Mouse (Mus musculus) embryonic facial prominence, embryonic 11.5 days (tissue): ENCODE measurements around the gene Kifap3. TPM values are rescaled to one million over a fixed set of nuclear protein-coding genes. Genes with fewer than 3 reads are reported as not detected.
"Not testable (repeated sequence)": the region's sequence is repeated elsewhere in the genome, so short reads cannot be mapped to it uniquely, and the experiment has no call there.

Experiments used
- ATAC-seq: fragments of 200-750 bp; cut with Nextera tagmentation; replicated peaks from 2 replicates; pipeline ENCODE4 v1.8.0; 2017; ENCODE audit warnings: low read depth; ENCODE audit not compliant: insufficient number of reproducible peaks, low FRiP score, low TSS enrichment
- DNase-seq: peaks from one replicate; pipeline ENCODE4 v3.0.0-alpha.2; 2015; ENCODE audit warnings: low spot score
- H3K27ac ChIP-seq: fragments of 300-500 bp; sonication (generic); replicated peaks from 2 replicates; pipeline ENCODE4 v1.5.1; 2014; ENCODE audit warnings: mild to moderate bottlenecking, low read depth, low read length, control low read depth
- H3K27me3 ChIP-seq: fragments of 300-500 bp; sonication (generic); 2 replicates; pipeline ENCODE4 v1.6.1; 2014; ENCODE audit warnings: mild to moderate bottlenecking, low read length, moderate library complexity, mixed read lengths; ENCODE audit not compliant: control insufficient read depth, insufficient read depth
- H3K36me3 ChIP-seq: fragments of 300-500 bp; sonication (generic); replicated peaks from 2 replicates; pipeline ENCODE4 v1.6.1; 2014; ENCODE audit warnings: low read depth, mild to moderate bottlenecking, low read length, moderate library complexity, mixed read lengths; ENCODE audit not compliant: control insufficient read depth, insufficient read depth
- H3K4me1 ChIP-seq: fragments of 300-500 bp; sonication (generic); 2 replicates; pipeline ENCODE4 v1.6.1; 2014; ENCODE audit warnings: low read length, mixed read lengths; ENCODE audit not compliant: control insufficient read depth, insufficient read depth
- H3K4me2 ChIP-seq: fragments of 300-500 bp; sonication (generic); 2 replicates; pipeline ENCODE4 v1.6.1; 2014; ENCODE audit warnings: low read depth, mild to moderate bottlenecking, control low read depth, low read length, moderate library complexity
- H3K4me3 ChIP-seq: fragments of 300-500 bp; sonication (generic); 2 replicates; pipeline ENCODE4 v1.5.1; 2014; ENCODE audit warnings: low read depth, low read length, control low read depth
- H3K9ac ChIP-seq: fragments of 300-500 bp; sonication (generic); replicated peaks from 2 replicates; pipeline ENCODE4 v1.6.1; 2014; ENCODE audit warnings: mild to moderate bottlenecking, control low read depth, low read length
- H3K9me3 ChIP-seq: fragments of 300-500 bp; sonication (generic); replicated peaks from 2 replicates; pipeline ENCODE4 v1.6.1; 2016; ENCODE audit warnings: mild to moderate bottlenecking, low read length, inconsistent platforms, mixed read lengths; ENCODE audit not compliant: control insufficient read depth
- WGBS: fragments of 180-500 bp; shearing (Covaris S2); extraction: QIAGEN DNeasy Blood & Tissue Kit; methylation state at CpG from one replicate; pipeline ENCODE4 v1.1.7; 2014; 5-methylcytosine and 5-hydroxymethylcytosine counted together
- polyA plus RNA-seq: library from polyadenylated mRNA; unstranded; fragments of >200 nt; fragmentation: Nextera tagmentation; extraction: Ambion mirVana; gene quantifications from 2 replicates; pipeline ENCODE4 v1.2.1, GENCODE M21; 2014

Kifap3 gene
- polyA plus RNA-seq: 70.7 and 79.4 TPM in 2 replicates

DNA sequence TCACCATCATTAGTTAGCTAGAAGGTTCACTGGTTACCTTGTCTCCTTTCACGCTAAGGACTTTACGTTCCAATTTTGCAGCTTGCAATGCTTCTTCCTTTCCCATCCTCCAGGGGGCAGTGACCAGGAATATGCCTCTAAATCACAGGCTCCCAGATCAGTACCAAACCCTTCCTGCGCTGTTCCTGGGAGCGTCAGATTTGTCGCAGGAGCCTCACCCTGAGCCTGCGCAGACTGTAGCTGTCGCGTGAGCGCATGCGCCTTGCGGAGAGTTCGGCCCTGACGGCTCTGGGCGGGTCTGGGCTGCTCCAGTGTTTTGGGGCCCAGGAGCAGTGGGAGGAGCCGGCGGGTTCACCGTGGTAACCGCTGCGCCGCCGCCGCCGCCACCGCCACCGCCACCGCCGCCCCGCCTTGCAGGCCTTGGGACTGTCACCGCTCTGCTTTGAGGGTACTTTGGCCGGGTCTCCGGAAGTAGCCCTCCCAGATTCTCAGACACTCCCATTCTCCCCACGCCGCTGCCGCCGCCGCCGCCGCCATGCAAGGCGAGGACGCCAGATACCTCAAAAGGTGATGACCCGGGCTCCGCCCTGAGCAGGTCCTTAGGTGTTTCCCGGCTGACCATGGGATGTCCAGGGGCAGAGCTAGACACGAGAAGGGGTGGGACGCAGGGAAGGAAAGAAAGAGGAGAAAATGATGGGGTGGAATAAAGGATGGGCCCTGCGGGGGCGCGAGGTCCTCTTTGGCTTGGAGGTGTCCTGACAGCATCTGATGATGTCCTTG, at the start of gene Kifap3:
Kifap3 (plus strand) TSS at position 248 of the 780 bp plus-strand sequence.
- under 1% methylated on average over 45 of the region's 48 CpGs for WGBS
- ATAC-seq: peak; percentile 100
- peak within 1 kb of the TSS; percentile 52 for H3K4me2 ChIP-seq
- H3K9me3 ChIP-seq: no peaks in the 10 kb centered on the region
- H3K36me3 ChIP-seq: no peaks in the 10 kb centered on the region; the same call in 1 of the 2 replicates
- peak; percentile 99 for DNase-seq
- H3K4me3 ChIP-seq: peak within 1 kb of the TSS; percentile 48
- no peaks in the 10 kb centered on the region for H3K27me3 ChIP-seq
- peak within 1 kb of the TSS; percentile 44 for H3K9ac ChIP-seq
- no peak within 1 kb of the TSS for H3K27ac ChIP-seq
- H3K4me1 ChIP-seq: no peaks in the 10 kb centered on the region

DNA sequence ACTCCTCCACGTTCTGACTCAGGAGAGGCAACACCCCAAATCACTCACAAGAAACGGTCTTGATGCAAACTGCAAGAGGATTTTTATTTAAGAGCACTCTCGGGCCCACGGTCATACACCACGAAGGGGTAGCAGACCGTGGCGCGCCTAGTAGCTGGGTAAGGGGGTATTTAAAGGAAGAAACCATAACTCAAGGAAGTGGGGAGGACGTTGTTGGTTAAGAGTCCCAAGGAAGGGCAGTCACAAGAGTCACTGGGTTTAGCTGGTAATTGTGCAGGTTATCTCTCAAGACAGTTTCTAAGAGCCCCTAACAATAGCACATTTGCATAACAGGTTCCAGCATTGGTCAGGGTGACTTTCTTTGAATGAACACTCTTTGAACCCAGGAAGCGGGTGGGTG, 48.2 kb upstream of the Kifap3 start:
- 89% methylated on average over 10 of the region's 10 CpGs for WGBS
- not testable (repeated sequence) for DNase-seq, H3K9ac ChIP-seq, H3K4me1 ChIP-seq, H3K9me3 ChIP-seq, H3K4me3 ChIP-seq, H3K27me3 ChIP-seq, ATAC-seq, H3K36me3 ChIP-seq, H3K4me2 ChIP-seq, H3K27ac ChIP-seq

DNA sequence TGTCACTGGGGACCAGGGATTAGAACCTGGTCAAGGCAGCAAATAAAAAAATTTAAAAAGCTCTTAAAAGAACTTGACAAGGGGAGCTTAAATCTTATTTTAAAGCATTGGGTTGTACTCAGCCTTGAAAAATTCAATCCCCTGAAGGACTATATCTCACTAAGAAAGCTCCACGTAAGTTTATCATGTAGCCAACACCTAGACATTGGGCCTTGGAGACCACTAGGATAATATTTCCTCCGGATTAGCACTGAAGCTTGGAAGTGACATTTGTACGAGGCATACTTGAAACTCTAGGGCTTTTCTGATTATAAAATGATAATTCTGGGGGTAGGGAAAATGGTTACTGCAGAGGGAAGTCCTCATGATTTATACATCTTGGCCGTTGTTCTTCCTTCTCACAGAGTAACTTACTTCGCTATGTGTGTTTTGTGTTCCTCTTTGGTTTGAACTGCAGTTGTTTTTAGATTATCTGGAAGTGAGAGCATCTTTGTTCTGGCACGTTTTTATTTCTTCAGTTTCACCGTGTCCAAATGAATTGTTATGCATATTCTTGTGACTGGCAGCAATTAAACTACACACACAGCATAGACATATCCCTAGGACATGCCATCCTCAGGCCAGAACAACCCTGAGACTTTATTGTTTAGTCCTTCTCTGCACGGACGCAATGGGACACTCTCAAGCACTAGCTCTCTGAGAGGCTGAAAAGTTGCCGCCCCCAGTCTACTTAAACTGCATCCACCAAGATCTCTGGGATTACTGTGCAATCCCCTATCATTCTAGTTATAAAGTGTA, 42.7 kb upstream of the Kifap3 start:
- Histone ChIP-seq H3K27me3 (no peaks in the 10 kb centered on the region), H3K27ac (no peak overlapping the region), H3K36me3 (no peaks in the 10 kb centered on the region), H3K4me1 (no peaks in the 10 kb centered on the region), H3K9me3 (no peaks in the 10 kb centered on the region), H3K4me2 (no peak overlapping the region), H3K9ac (no peak overlapping the region), H3K4me3 (no peak overlapping the region)
- ATAC-seq (no peak), DNase-seq (no peak)
- 85% methylated on average over 10 of the region's 10 CpGs for WGBS

DNA sequence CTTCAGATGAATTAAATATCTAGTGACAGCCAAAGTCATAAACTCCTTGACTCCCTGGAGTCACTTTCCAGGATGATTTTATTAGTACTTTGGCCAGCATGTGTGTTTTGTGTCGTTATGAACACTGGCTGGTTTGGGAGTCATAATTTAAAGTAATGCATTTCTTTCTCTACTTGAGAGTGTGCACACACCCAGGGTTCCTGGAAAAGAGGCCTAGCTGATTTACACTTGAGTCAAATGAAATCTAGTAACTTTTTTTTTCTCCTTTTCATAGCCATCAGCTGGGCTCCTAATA, 42.2 kb upstream of the Kifap3 start:
- 83% methylated on average over 1 of the region's 1 CpGs for WGBS
- H3K4me3 ChIP-seq: no peak overlapping the region
- no peaks in the 10 kb centered on the region for H3K27me3 ChIP-seq
- no peaks in the 10 kb centered on the region for H3K9me3 ChIP-seq
- no peak overlapping the region for H3K9ac ChIP-seq
- H3K4me1 ChIP-seq: no peaks in the 10 kb centered on the region
- H3K4me2 ChIP-seq: no peak overlapping the region
- no peak for ATAC-seq
- DNase-seq: no peak
- no peaks in the 10 kb centered on the region for H3K36me3 ChIP-seq
- H3K27ac ChIP-seq: no peak overlapping the region

DNA sequence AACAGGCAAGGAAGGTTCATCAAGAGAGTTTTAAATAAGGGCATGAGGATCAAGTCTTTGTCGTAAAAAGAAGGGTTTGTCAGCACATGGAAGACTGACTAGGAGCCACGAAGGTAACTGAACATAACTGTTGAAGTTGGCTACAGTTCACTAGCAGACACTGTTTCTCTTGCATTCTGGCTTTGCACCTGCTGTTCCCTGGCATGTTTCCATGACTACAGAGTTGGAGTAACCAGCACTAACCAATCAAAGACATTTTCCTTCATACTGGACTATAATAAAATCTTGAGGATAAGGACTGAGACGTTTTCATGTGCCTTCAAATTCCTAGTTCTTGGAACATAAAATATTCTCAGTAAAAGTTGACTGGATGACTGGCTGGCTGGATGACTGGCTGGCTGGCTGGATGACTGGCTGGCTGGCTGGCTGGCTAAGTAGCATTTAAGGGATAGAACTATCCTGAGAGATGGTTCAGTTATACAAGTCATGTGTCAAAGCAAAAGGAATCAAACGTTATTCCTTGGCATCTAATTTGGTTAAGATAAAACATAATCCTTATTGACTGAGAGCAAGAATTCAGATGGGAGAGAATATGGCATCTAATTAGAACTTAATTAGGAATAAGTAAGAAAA, 27.9 kb upstream of the Kifap3 start:
- Histone ChIP-seq H3K9ac (no peak overlapping the region), H3K27me3 (no peaks in the 10 kb centered on the region), H3K4me3 (no peak overlapping the region), H3K36me3 (no peaks in the 10 kb centered on the region), H3K9me3 (no peaks in the 10 kb centered on the region), H3K4me2 (no peak overlapping the region), H3K27ac (no peak overlapping the region), H3K4me1 (no peaks in the 10 kb centered on the region)
- 72% methylated on average over 4 of the region's 4 CpGs for WGBS
- no peak for ATAC-seq
- DNase-seq: no peak

DNA sequence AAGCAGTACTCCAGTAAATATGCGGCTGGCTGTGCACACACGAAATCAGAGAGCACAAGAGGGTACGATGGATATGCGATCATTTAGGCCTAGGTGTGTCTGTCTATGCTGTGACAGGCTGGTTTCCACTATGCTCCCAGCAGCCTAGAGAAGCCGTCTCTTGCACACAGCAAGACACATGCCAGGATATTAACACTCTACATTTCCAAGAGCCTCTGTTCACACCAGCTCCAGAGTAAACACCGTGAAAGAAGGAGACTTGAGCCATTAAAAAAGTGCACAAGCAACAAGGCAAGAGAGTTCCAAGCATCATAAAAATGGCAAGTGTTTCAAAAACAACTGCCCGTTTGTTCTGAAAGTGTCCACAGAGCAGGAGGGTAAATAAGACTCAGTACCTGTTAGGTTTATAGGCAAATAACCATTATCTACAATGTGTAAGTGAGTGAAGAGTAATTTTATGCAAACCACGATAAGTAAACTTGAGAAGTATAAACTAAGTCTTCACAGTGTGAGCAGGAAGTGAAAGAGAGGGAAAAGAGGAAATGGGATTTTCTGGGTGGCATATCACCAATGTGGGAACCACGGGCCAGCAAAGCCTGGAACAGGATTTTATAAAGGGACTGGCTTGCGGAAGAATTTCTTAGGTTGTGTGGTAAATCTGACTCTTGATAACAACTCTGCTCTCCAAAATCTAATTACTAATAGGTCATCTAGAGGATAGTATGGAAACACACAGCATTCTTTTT, 21.7 kb upstream of the Kifap3 start:
- DNase-seq (no peak), ATAC-seq (no peak)
- H3K27ac ChIP-seq: no peak overlapping the region
- no peaks in the 10 kb centered on the region for H3K9me3 ChIP-seq
- H3K9ac ChIP-seq: no peak overlapping the region
- H3K4me3 ChIP-seq: no peak overlapping the region
- H3K27me3 ChIP-seq: no peaks in the 10 kb centered on the region
- no peak overlapping the region for H3K4me2 ChIP-seq
- 64% methylated on average over 10 of the region's 10 CpGs for WGBS
- peaks cover 3% of the 10 kb centered on the region; the same call in 1 of the 2 replicates for H3K4me1 ChIP-seq
- H3K36me3 ChIP-seq: no peaks in the 10 kb centered on the region

DNA sequence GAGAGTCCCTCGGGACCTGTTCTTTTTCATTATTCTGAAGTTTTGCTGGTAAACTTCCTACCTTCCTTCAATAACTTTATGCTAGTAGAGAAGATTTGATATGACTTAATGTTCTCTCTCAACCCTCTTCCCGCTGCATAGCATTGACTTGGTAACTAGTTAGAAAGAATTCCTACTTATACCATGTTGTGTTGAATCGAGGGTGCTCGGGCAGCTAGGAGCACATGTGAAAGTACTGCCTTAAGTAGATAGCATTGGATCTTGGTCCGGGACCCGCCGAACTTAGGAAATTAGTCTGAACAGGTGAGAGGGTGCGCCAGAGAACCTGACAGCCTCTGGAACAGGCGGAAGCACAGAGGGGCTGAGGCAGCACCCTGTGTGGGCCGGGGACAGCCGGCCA, 4.2 kb downstream of the Kifap3 start:
- not testable (repeated sequence) for ATAC-seq, H3K36me3 ChIP-seq, H3K27ac ChIP-seq, H3K4me2 ChIP-seq, H3K27me3 ChIP-seq, H3K4me3 ChIP-seq, H3K9me3 ChIP-seq, DNase-seq, H3K4me1 ChIP-seq, H3K9ac ChIP-seq
- WGBS: 96% methylated on average over 7 of the region's 11 CpGs
